Mouse (Mus musculus): Measurements from ENCODE around the gene Olfml2a. TPM values are rescaled to one million over a fixed set of nuclear protein-coding genes. Genes with fewer than 3 reads are reported as not detected.

Gene Olfml2a
- polyA plus RNA-seq, 1 experiment from 2014 or later: 2.7 TPM

DNA sequence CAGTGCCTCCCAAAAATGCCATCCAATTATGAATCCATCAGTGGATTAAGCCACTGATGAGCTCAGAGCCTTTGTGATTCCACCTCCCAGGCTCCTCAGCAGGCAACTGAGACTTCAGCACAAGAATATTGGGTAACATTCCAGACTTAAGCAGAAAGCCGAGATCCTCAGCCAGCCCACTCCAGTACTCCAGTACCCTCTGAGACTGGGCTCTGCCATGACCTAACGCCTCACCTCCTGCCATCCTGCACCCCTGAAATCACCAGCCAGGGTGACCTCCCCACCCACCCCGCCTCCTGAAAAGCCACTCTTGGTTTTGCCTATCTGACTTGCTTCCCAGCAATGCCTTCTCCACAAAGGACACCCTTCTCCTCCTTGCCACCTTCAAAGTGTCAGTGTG lies 5.6 kb downstream of the Olfml2a start:
- no peak for TF ChIP-seq CTCF (IDR thresholded peaks at IDR 0.05; ENCODE audit: low read depth)
- no peak overlapping the region for H3K4me3 ChIP-seq (ENCODE audit: low read depth, low read length)
- ATAC-seq (ENCODE audit: insufficient read depth): no peak
- no peaks in the 10 kb centered on the region for H3K9me3 ChIP-seq (ENCODE audit: low read depth, low read length)
- WGBS: 73% methylated on average over 3 of the region's 3 CpGs
- H3K27me3 ChIP-seq (ENCODE audit: insufficient read depth, low read length): no peaks in the 10 kb centered on the region
- no peak overlapping the region for H3K9ac ChIP-seq
- H3K36me3 ChIP-seq (ENCODE audit: insufficient read depth): no peaks in the 10 kb centered on the region
- no peak for DNase-seq
- H3K4me1 ChIP-seq (ENCODE audit: insufficient read depth): no peaks in the 10 kb centered on the region; the same call in 1 of the 2 replicates
- H3K4me2 ChIP-seq: no peak overlapping the region
- H3K27ac ChIP-seq (ENCODE audit: low read depth): no peak overlapping the region

- no peak for DNase-seq
- Histone ChIP-seq H3K27ac (ENCODE audit: low read depth) (no peak overlapping the region), H3K4me2 (no peak overlapping the region), H3K4me3 (ENCODE audit: low read depth, low read length) (no peak overlapping the region), H3K36me3 (ENCODE audit: insufficient read depth) (no peaks in the 10 kb centered on the region), H3K9me3 (ENCODE audit: low read depth, low read length) (no peaks in the 10 kb centered on the region), H3K9ac (no peak overlapping the region), H3K4me1 (ENCODE audit: insufficient read depth) (no peaks in the 10 kb centered on the region; the same call in 1 of the 2 replicates), H3K27me3 (ENCODE audit: insufficient read depth, low read length) (no peaks in the 10 kb centered on the region)
- no peak for TF ChIP-seq CTCF (IDR thresholded peaks at IDR 0.05; ENCODE audit: low read depth)
- ATAC-seq (ENCODE audit: insufficient read depth): no peak
- 100% methylated on average over 1 of the region's 1 CpGs for WGBS
Observed at GRCm38 (mm10) chr2:38938007-38938406, 6.2 kb downstream of the Olfml2a start.

DNA sequence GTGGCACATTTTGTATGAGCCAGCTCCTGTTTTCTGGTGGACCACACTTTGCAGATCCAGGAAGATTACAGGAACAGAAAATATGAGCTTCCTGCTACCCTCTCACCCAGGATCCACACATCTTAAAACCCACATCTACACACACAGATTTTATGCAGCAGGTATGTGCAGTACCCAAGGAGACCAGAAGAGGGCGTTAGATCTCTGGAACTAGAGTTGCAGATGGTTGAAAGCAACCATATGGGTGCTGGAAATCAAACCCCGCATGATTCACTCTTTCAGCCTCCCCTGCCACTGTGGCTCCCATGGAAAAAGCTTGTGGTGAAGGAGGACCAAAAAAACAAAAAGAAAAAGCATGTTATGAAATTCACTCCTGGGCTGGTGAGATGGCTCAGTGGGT lies 7.3 kb downstream of the Olfml2a start:
- WGBS: 62% methylated on average over 2 of the region's 2 CpGs
- Histone ChIP-seq H3K4me3 (ENCODE audit: low read depth, low read length) (no peak overlapping the region), H3K9ac (no peak overlapping the region), H3K9me3 (ENCODE audit: low read depth, low read length) (no peaks in the 10 kb centered on the region), H3K4me2 (no peak overlapping the region), H3K36me3 (ENCODE audit: insufficient read depth) (no peaks in the 10 kb centered on the region), H3K27me3 (ENCODE audit: insufficient read depth, low read length) (no peaks in the 10 kb centered on the region), H3K4me1 (ENCODE audit: insufficient read depth) (no peaks in the 10 kb centered on the region; the same call in 1 of the 2 replicates), H3K27ac (ENCODE audit: low read depth) (no peak overlapping the region)
- no peak for TF ChIP-seq CTCF (IDR thresholded peaks at IDR 0.05; ENCODE audit: low read depth)
- DNase-seq (no peak), ATAC-seq (ENCODE audit: insufficient read depth) (no peak)

GRCm38 (mm10) chr2:38941426-38941825 lies 9.6 kb downstream of the Olfml2a start:
- no peak overlapping the region for H3K4me3 ChIP-seq (ENCODE audit: low read depth, low read length)
- no peak for DNase-seq
- no peaks in the 10 kb centered on the region for H3K9me3 ChIP-seq (ENCODE audit: low read depth, low read length)
- no peak overlapping the region for H3K4me2 ChIP-seq
- no peaks in the 10 kb centered on the region for H3K36me3 ChIP-seq (ENCODE audit: insufficient read depth)
- no peak for TF ChIP-seq CTCF (IDR thresholded peaks at IDR 0.05; ENCODE audit: low read depth)
- H3K4me1 ChIP-seq (ENCODE audit: insufficient read depth): no peaks in the 10 kb centered on the region
- 68% methylated on average over 14 of the region's 14 CpGs for WGBS
- ATAC-seq (ENCODE audit: insufficient read depth): no peak
- no peaks in the 10 kb centered on the region for H3K27me3 ChIP-seq (ENCODE audit: insufficient read depth, low read length)
- H3K9ac ChIP-seq: no peak overlapping the region
- H3K27ac ChIP-seq (ENCODE audit: low read depth): no peak overlapping the region

GRCm38 (mm10) chr2:38941898-38942297 lies 10.1 kb downstream of the Olfml2a start:
- Histone ChIP-seq H3K27me3 (ENCODE audit: insufficient read depth, low read length) (no peaks in the 10 kb centered on the region), H3K9me3 (ENCODE audit: low read depth, low read length) (no peaks in the 10 kb centered on the region), H3K4me3 (ENCODE audit: low read depth, low read length) (no peak overlapping the region), H3K4me1 (ENCODE audit: insufficient read depth) (no peaks in the 10 kb centered on the region), H3K9ac (no peak overlapping the region), H3K27ac (ENCODE audit: low read depth) (no peak overlapping the region), H3K4me2 (no peak overlapping the region), H3K36me3 (ENCODE audit: insufficient read depth) (no peaks in the 10 kb centered on the region)
- WGBS: 62% methylated on average over 2 of the region's 2 CpGs
- no peak for DNase-seq
- TF ChIP-seq CTCF (IDR thresholded peaks at IDR 0.05; ENCODE audit: low read depth): no peak
- no peak for ATAC-seq (ENCODE audit: insufficient read depth)

- no peak overlapping the region for H3K4me3 ChIP-seq (ENCODE audit: low read depth, low read length)
Observed at GRCm38 (mm10) chr2:38943161-38943560, 11.4 kb downstream of the Olfml2a start.

DNA sequence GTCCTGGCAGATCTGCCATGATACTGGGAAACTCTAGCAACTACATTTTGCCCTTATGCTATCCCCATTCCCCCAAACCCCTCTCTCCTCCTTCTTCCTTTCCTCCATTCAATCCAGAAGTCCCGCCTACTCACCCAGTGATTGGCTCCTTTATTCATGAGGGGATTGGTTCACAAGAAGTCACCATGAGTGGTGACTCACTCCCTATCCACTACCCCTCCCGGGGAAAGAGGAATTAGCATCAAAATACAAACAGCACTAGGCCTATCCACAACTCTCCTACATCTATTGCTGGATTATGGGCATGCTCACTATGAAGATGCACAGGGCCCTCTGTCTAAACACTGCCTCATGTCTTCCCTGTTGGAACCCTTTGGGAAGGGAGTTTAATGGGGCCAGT lies 12.2 kb downstream of the Olfml2a start:
- no peak for ATAC-seq (ENCODE audit: insufficient read depth)
- no peak overlapping the region for H3K9ac ChIP-seq
- no peak overlapping the region for H3K4me2 ChIP-seq
- 47% methylated on average over 2 of the region's 2 CpGs for WGBS
- no peak overlapping the region for H3K27ac ChIP-seq (ENCODE audit: low read depth)
- DNase-seq: no peak
- H3K4me3 ChIP-seq (ENCODE audit: low read depth, low read length): no peak overlapping the region
- no peak for TF ChIP-seq CTCF (IDR thresholded peaks at IDR 0.05; ENCODE audit: low read depth)
- H3K9me3 ChIP-seq (ENCODE audit: low read depth, low read length): no peaks in the 10 kb centered on the region
- no peaks in the 10 kb centered on the region for H3K4me1 ChIP-seq (ENCODE audit: insufficient read depth)
- no peaks in the 10 kb centered on the region for H3K27me3 ChIP-seq (ENCODE audit: insufficient read depth, low read length)
- no peaks in the 10 kb centered on the region for H3K36me3 ChIP-seq (ENCODE audit: insufficient read depth)

More at GRCm38 (mm10) chr2:38943161-38943560, 11.4 kb downstream of the Olfml2a start:
- no peaks in the 10 kb centered on the region for H3K27me3 ChIP-seq (ENCODE audit: insufficient read depth, low read length)
- TF ChIP-seq CTCF (IDR thresholded peaks at IDR 0.05; ENCODE audit: low read depth): no peak
- ATAC-seq (ENCODE audit: insufficient read depth) (no peak), DNase-seq (no peak)
- H3K9me3 ChIP-seq (ENCODE audit: low read depth, low read length): no peaks in the 10 kb centered on the region
- H3K27ac ChIP-seq (ENCODE audit: low read depth): no peak overlapping the region
- no peak overlapping the region for H3K9ac ChIP-seq
- H3K36me3 ChIP-seq (ENCODE audit: insufficient read depth): no peaks in the 10 kb centered on the region
- 86% methylated on average over 5 of the region's 5 CpGs for WGBS
- H3K4me2 ChIP-seq: no peak overlapping the region
- H3K4me1 ChIP-seq (ENCODE audit: insufficient read depth): no peaks in the 10 kb centered on the region
